Mouse (Mus musculus): ENCODE data around the gene Pam16. TPM values are rescaled to one million over a fixed set of nuclear protein-coding genes. Genes with fewer than 3 reads are reported as not detected.
A peak's percentile ranks its signal among the peaks of the same experiment; 100 is the strongest.

The Pam16 gene
- polyA plus RNA-seq (2014; fragmentation: Nextera tagmentation; extraction: Ambion mirVana) = 160 and 192 TPM in 2 replicates

DNA sequence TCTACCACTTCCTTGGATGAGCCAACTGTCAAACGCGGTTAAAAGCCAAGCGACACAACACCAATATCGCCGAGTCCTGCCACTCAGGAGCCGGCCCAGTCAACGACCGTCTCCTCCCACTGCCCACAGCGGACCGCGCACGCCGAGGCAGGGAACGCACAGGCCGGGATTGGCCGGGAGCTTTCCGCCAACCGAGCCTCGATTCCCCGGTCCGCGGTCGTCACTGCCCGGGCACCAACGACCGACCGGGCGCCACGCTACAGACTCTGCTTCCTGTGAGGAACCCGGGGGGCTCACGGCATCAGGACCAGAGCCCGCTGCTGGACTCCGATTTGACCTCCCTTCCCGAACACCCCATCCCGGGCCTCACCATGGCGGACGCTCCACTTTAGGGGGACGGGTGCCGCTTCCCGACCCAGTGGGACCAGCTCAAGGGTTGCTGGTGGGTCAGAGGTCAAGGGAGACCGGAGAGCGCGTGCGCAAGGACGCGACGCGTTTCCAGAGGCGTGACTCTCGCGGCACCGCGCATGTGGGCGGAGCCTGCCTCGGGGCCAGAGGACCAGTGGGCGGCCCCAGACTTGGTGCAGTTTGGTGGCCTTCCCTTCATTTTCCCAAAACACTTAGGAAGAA, at the start of gene Pam16:
Gene Pam16, minus strand, starts transcription at position 508 of the 630 bp plus-strand sequence.
- under 1% methylated on average over 55 of the region's 56 CpGs for WGBS
- H3K9me3 ChIP-seq (replicated peaks; ENCODE audit: control insufficient read depth, low read length) = no peaks in the 10 kb centered on the region

DNA sequence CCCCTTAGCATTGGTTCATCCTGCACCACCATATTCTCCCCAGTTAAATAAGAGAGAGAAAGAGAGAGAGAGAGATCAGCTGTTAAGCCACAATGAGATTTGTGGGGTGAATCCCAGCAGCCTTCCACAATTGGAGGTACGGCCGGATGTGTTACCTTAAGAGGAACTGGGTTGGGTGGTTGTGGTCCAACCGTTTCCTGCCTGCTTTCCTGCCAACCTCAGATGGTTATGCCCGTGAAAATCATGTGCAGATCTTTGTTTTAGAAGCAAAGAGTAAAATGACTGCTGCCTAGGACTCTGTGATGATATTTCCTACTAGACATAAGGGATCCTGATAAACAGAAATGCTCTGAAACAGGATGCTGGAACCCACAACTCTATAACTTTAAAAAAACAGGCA, 49.3 kb upstream of the Pam16 start:
- DNase-seq (ENCODE audit: low spot score) (no peak), ATAC-seq (no peak)
- H3K9ac ChIP-seq (ENCODE audit: low read length) = no peak overlapping the region
- no peak overlapping the region for H3K4me2 ChIP-seq (ENCODE audit: low read length)
- WGBS = 85% methylated on average over 4 of the region's 4 CpGs
- H3K9me3 ChIP-seq (replicated peaks; ENCODE audit: control insufficient read depth, low read length) = no peaks in the 10 kb centered on the region
- H3K27me3 ChIP-seq (replicated peaks; ENCODE audit: control insufficient read depth, insufficient read depth, low read length) = no peaks in the 10 kb centered on the region
- H3K4me3 ChIP-seq (ENCODE audit: low read depth, low read length) = no peak overlapping the region
- peaks cover 24% of the 10 kb centered on the region for H3K36me3 ChIP-seq (ENCODE audit: control insufficient read depth, insufficient read depth, low read length)
- no peak overlapping the region for H3K27ac ChIP-seq (ENCODE audit: low read depth, low read length)
- H3K4me1 ChIP-seq (ENCODE audit: control insufficient read depth, insufficient read depth, low read length) = peaks cover 3% of the 10 kb centered on the region; the same call in 1 of the 2 replicates

More for the DNA sequence above, at the start of gene Pam16:
- peak within 1 kb of the TSS; percentile 87 for H3K9ac ChIP-seq (ENCODE audit: low read length)
- peaks cover 12% of the 10 kb centered on the region; the same call in 1 of the 2 replicates for H3K4me1 ChIP-seq (ENCODE audit: control insufficient read depth, insufficient read depth, low read length)
- peaks cover 8% of the 10 kb centered on the region for H3K36me3 ChIP-seq (ENCODE audit: control insufficient read depth, insufficient read depth, low read length)
- DNase-seq (ENCODE audit: low spot score) (peak; percentile 93), ATAC-seq (peak; percentile 92)
- H3K27ac ChIP-seq (ENCODE audit: low read depth, low read length) = peak within 1 kb of the TSS; percentile 60; the same call in 1 of the 2 replicates
- H3K27me3 ChIP-seq (replicated peaks; ENCODE audit: control insufficient read depth, insufficient read depth, low read length) = no peaks in the 10 kb centered on the region
- peak within 1 kb of the TSS; percentile 66 for H3K4me3 ChIP-seq (ENCODE audit: low read depth, low read length)
- peak within 1 kb of the TSS; percentile 83 for H3K4me2 ChIP-seq (ENCODE audit: low read length)

DNA sequence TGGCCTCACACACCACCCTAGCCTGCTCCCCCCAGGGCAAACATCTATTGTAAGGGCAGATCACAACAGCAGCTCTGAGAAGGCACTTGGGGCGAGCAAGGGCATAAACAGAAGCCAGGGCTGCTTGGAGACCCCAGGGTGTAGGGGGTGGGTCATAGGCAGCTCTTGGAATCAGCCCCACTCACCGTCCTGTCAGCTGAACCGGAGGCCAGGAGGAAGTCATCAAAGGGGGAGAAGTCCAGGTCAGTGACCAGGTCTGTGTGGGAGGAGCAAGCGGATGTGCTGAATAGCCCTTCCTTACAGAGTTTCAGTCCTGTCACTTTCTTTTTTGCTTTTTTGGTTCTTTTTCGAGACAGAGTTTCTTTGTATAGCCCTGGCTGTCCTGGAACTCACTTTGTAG, 45.5 kb upstream of the Pam16 start:
- H3K9ac ChIP-seq (ENCODE audit: low read length) = no peak overlapping the region
- 81% methylated on average over 5 of the region's 5 CpGs for WGBS

DNA sequence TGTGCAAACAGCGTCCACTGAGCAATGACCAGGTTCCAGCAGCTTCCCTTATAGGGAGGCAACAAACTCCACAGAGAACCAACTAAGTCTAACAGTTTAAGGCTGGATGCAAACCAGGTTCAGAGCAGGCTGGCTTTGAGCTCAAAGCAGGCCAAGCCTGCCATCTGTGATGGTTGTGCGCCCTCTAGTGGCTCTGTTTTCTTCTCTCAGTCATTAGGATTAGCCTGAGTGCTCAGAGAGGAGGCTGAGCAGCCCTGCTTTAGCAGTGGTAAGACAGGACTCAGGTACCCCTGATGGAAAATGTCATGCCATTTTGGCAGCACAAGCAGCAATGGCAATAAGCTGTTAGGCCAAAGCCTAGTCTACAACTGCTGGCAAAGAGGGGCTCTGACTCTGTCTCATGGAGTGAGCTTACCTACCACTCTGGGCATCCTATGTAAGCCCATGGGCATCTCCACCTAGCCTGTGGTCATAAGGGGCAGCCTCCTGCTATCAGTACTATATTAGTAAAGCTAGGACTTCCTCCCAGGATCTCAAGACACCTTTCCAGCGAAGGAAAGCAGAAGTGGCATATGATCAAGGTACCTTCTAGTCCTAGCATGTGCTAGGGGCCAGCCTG, 42.5 kb upstream of the Pam16 start:
- peak; percentile 96 for DNase-seq (ENCODE audit: low spot score)
- WGBS = 35% methylated on average over 3 of the region's 3 CpGs
- no peaks in the 10 kb centered on the region for H3K27me3 ChIP-seq (replicated peaks; ENCODE audit: control insufficient read depth, insufficient read depth, low read length)

More for the DNA sequence above, 45.5 kb upstream of the Pam16 start:
- H3K36me3 ChIP-seq (ENCODE audit: control insufficient read depth, insufficient read depth, low read length) = peaks cover 45% of the 10 kb centered on the region
- ATAC-seq (no peak), DNase-seq (ENCODE audit: low spot score) (no peak)
- no peaks in the 10 kb centered on the region for H3K4me1 ChIP-seq (ENCODE audit: control insufficient read depth, insufficient read depth, low read length)
- no peak overlapping the region for H3K4me3 ChIP-seq (ENCODE audit: low read depth, low read length)
- H3K9me3 ChIP-seq (replicated peaks; ENCODE audit: control insufficient read depth, low read length) = no peaks in the 10 kb centered on the region
- no peaks in the 10 kb centered on the region for H3K27me3 ChIP-seq (replicated peaks; ENCODE audit: control insufficient read depth, insufficient read depth, low read length)
- H3K27ac ChIP-seq (ENCODE audit: low read depth, low read length) = no peak overlapping the region
- H3K4me2 ChIP-seq (ENCODE audit: low read length) = no peak overlapping the region

DNA sequence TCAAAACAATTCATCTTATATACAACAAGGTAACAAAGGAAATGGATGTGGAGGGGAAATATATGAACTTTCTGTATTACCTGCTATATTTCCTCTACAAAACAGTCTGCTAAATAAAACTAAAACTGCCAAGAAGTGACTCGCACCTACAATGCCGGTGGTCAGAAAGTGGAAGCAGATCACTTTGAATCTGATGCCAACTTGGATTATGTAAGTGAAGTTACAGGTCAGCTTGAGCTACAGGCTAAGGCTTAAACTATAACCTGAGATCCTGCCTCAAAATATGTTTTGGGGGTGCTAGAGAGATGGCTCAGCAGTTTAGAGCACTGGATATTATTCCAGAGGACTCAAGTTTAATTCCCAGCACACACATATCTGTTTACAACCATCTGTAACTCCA, 40.9 kb upstream of the Pam16 start:
- no peak for DNase-seq (ENCODE audit: low spot score)
- H3K9me3 ChIP-seq (replicated peaks; ENCODE audit: control insufficient read depth, low read length) = no peaks in the 10 kb centered on the region
- H3K4me2 ChIP-seq (ENCODE audit: low read length) = no peak overlapping the region
- H3K27ac ChIP-seq (ENCODE audit: low read depth, low read length) = no peak overlapping the region
- WGBS = 87% methylated on average over 2 of the region's 2 CpGs
- no peak overlapping the region for H3K9ac ChIP-seq (ENCODE audit: low read length)
- no peak overlapping the region for H3K4me3 ChIP-seq (ENCODE audit: low read depth, low read length)
- no peak for ATAC-seq
- no peaks in the 10 kb centered on the region for H3K4me1 ChIP-seq (ENCODE audit: control insufficient read depth, insufficient read depth, low read length)
- H3K27me3 ChIP-seq (replicated peaks; ENCODE audit: control insufficient read depth, insufficient read depth, low read length) = no peaks in the 10 kb centered on the region
- peaks cover 33% of the 10 kb centered on the region for H3K36me3 ChIP-seq (ENCODE audit: control insufficient read depth, insufficient read depth, low read length)

More for the DNA sequence above, 42.5 kb upstream of the Pam16 start:
- peaks cover 35% of the 10 kb centered on the region for H3K36me3 ChIP-seq (ENCODE audit: control insufficient read depth, insufficient read depth, low read length)
- no peak overlapping the region for H3K4me2 ChIP-seq (ENCODE audit: low read length)
- no peak overlapping the region for H3K27ac ChIP-seq (ENCODE audit: low read depth, low read length)
- H3K9me3 ChIP-seq (replicated peaks; ENCODE audit: control insufficient read depth, low read length) = no peaks in the 10 kb centered on the region
- no peak overlapping the region for H3K9ac ChIP-seq (ENCODE audit: low read length)
- H3K4me3 ChIP-seq (ENCODE audit: low read depth, low read length) = no peak overlapping the region
- H3K4me1 ChIP-seq (ENCODE audit: control insufficient read depth, insufficient read depth, low read length) = no peaks in the 10 kb centered on the region
- ATAC-seq = peak; percentile 94

- Histone ChIP-seq H3K27ac (ENCODE audit: low read depth, low read length) (no peak overlapping the region), H3K4me1 (ENCODE audit: control insufficient read depth, insufficient read depth, low read length) (peaks cover 6% of the 10 kb centered on the region), H3K9ac (ENCODE audit: low read length) (no peak overlapping the region), H3K36me3 (ENCODE audit: control insufficient read depth, insufficient read depth, low read length) (peaks cover 29% of the 10 kb centered on the region), H3K9me3 (replicated peaks; ENCODE audit: control insufficient read depth, low read length) (no peaks in the 10 kb centered on the region), H3K4me2 (ENCODE audit: low read length) (no peak overlapping the region), H3K4me3 (ENCODE audit: low read depth, low read length) (no peak overlapping the region), H3K27me3 (replicated peaks; ENCODE audit: control insufficient read depth, insufficient read depth, low read length) (no peaks in the 10 kb centered on the region)
- no peak for DNase-seq (ENCODE audit: low spot score)
- ATAC-seq = no peak
- WGBS = 77% methylated on average over 2 of the region's 2 CpGs
Measured at GRCm38 (mm10) chr16:4663806-4664205, 39.0 kb upstream of the Pam16 start.

DNA sequence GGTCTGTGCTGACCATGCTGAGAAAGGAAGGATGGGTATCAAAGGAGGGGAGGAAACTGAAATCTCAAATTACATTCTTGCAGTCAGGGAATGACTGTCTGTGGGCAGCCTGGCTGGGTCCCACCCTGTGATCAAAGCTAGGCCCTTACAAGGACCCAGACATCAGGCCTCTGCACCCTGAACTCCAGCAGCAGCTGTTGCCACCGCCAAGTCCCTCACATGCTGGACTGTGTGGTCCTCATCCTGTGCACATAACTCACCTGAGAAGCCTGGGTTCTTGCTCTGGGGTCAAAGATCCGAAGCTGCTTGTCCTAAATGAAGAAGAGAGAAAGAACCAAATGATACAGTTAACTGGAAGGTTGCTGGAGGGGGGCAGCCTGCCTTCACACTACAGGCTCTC, 36.8 kb upstream of the Pam16 start:
- Histone ChIP-seq H3K4me2 (ENCODE audit: low read length) (no peak overlapping the region), H3K9ac (ENCODE audit: low read length) (no peak overlapping the region), H3K27ac (ENCODE audit: low read depth, low read length) (no peak overlapping the region), H3K9me3 (replicated peaks; ENCODE audit: control insufficient read depth, low read length) (no peaks in the 10 kb centered on the region), H3K27me3 (replicated peaks; ENCODE audit: control insufficient read depth, insufficient read depth, low read length) (no peaks in the 10 kb centered on the region), H3K36me3 (ENCODE audit: control insufficient read depth, insufficient read depth, low read length) (peaks cover 15% of the 10 kb centered on the region; the same call in 1 of the 2 replicates), H3K4me3 (ENCODE audit: low read depth, low read length) (no peak overlapping the region), H3K4me1 (ENCODE audit: control insufficient read depth, insufficient read depth, low read length) (peaks cover 9% of the 10 kb centered on the region)
- no peak for ATAC-seq
- DNase-seq (ENCODE audit: low spot score) = no peak
- 80% methylated on average over 2 of the region's 2 CpGs for WGBS

GRCm38 (mm10) chr16:4659326-4659725, 34.5 kb upstream of the Pam16 start:
- H3K9ac ChIP-seq (ENCODE audit: low read length) = peak overlapping the region; percentile 29
- H3K36me3 ChIP-seq (ENCODE audit: control insufficient read depth, insufficient read depth, low read length) = peaks cover 8% of the 10 kb centered on the region
- H3K9me3 ChIP-seq (replicated peaks; ENCODE audit: control insufficient read depth, low read length) = no peaks in the 10 kb centered on the region
- H3K27ac ChIP-seq (ENCODE audit: low read depth, low read length) = 0 out of 2 replicates have a peak overlapping the region, but pooled peaks have one; percentile 24
- peaks cover 9% of the 10 kb centered on the region for H3K4me1 ChIP-seq (ENCODE audit: control insufficient read depth, insufficient read depth, low read length)
- no peak for DNase-seq (ENCODE audit: low spot score)
- WGBS = 4% methylated on average over 2 of the region's 2 CpGs
- H3K4me2 ChIP-seq (ENCODE audit: low read length) = 0 out of 2 replicates have a peak overlapping the region, but pooled peaks have one; percentile 20
- no peak overlapping the region for H3K4me3 ChIP-seq (ENCODE audit: low read depth, low read length)
- H3K27me3 ChIP-seq (replicated peaks; ENCODE audit: control insufficient read depth, insufficient read depth, low read length) = no peaks in the 10 kb centered on the region
- peak; percentile 11; the same call in 1 of the 2 replicates for ATAC-seq

GRCm38 (mm10) chr16:4658781-4659245, 34.0 kb upstream of the Pam16 start:
- Histone ChIP-seq H3K27me3 (replicated peaks; ENCODE audit: control insufficient read depth, insufficient read depth, low read length) (no peaks in the 10 kb centered on the region), H3K9ac (ENCODE audit: low read length) (peak overlapping the region; percentile 29), H3K4me1 (ENCODE audit: control insufficient read depth, insufficient read depth, low read length) (peaks cover 9% of the 10 kb centered on the region), H3K36me3 (ENCODE audit: control insufficient read depth, insufficient read depth, low read length) (peaks cover 7% of the 10 kb centered on the region), H3K4me3 (ENCODE audit: low read depth, low read length) (no peak overlapping the region), H3K9me3 (replicated peaks; ENCODE audit: control insufficient read depth, low read length) (no peaks in the 10 kb centered on the region), H3K4me2 (ENCODE audit: low read length) (0 out of 2 replicates have a peak overlapping the region, but pooled peaks have one; percentile 20), H3K27ac (ENCODE audit: low read depth, low read length) (peak overlapping the region; percentile 24; the same call in 1 of the 2 replicates)
- WGBS = 5% methylated on average over 11 of the region's 11 CpGs
- DNase-seq (ENCODE audit: low spot score) = peak; percentile 71
- ATAC-seq = peak; percentile 78
